Mouse (Mus musculus) lung, postnatal 0 days (tissue): ENCODE data around the gene Ism2. TPM values are rescaled to one million over a fixed set of nuclear protein-coding genes. Genes with fewer than 3 reads are reported as not detected.
"Not testable (repeated sequence)": the region's sequence is repeated elsewhere in the genome, so short reads cannot be mapped to it uniquely, and the experiment has no call there.

Experiments used
- ATAC-seq: fragments of 200-750 bp; cut with Nextera tagmentation; 2 replicates; pipeline ENCODE4 v1.8.0; 2017; ENCODE audit warnings: moderate library complexity
- DNase-seq: peaks from one replicate; pipeline ENCODE4 v3.0.0-alpha.2; 2016; ENCODE audit warnings: low spot score
- H3K27ac ChIP-seq: fragments of 300-500 bp; sonication (generic); 2 replicates; pipeline ENCODE4 v1.5.1; 2014; ENCODE audit warnings: antibody characterized with exemption, mild to moderate bottlenecking, low read length, mixed read lengths
- H3K27me3 ChIP-seq: fragments of 300-500 bp; sonication (generic); replicated peaks from 2 replicates; pipeline ENCODE4 v1.6.1; 2014; ENCODE audit warnings: low read length, mixed read lengths; ENCODE audit not compliant: insufficient read depth
- H3K36me3 ChIP-seq: fragments of 300-500 bp; sonication (generic); 2 replicates; pipeline ENCODE4 v1.6.1; 2014; ENCODE audit warnings: low read length, mixed read lengths; ENCODE audit not compliant: insufficient read depth
- H3K4me1 ChIP-seq: fragments of 300-500 bp; sonication (generic); 2 replicates; pipeline ENCODE4 v1.6.1; 2014; ENCODE audit warnings: antibody characterized with exemption, low read depth, low read length, mixed read lengths; ENCODE audit not compliant: insufficient read depth
- H3K4me2 ChIP-seq: fragments of 300-500 bp; sonication (generic); replicated peaks from 2 replicates; pipeline ENCODE4 v1.6.1; 2014; ENCODE audit warnings: low read depth, mild to moderate bottlenecking, low read length, moderate library complexity, mixed read lengths
- H3K4me3 ChIP-seq: fragments of 300-500 bp; sonication (generic); 2 replicates; pipeline ENCODE4 v1.5.1; 2014; ENCODE audit warnings: low read depth, low read length
- H3K9ac ChIP-seq: fragments of 300-500 bp; sonication (generic); replicated peaks from 2 replicates; pipeline ENCODE4 v1.6.1; 2014; ENCODE audit warnings: low read depth, mild to moderate bottlenecking
- H3K9me3 ChIP-seq: fragments of 300-500 bp; sonication (generic); 2 replicates; pipeline ENCODE4 v1.6.1; 2016; ENCODE audit warnings: low read length, mixed read lengths
- CTCF ChIP-seq: IDR thresholded peaks from 2 replicates; pipeline ENCODE4 v1.5.1; 2016; ENCODE audit warnings: antibody characterized with exemption, mild to moderate bottlenecking
- EP300 ChIP-seq: IDR thresholded peaks from 2 replicates; pipeline ENCODE4 v1.6.1; 2016; ENCODE audit warnings: antibody characterized with exemption, mild to moderate bottlenecking, control low read depth
- WGBS: fragments of 180-500 bp; shearing (Covaris S2); extraction: QIAGEN DNeasy Blood & Tissue Kit; methylation state at CpG from one replicate; pipeline ENCODE4 v1.1.7; 2014; 5-methylcytosine and 5-hydroxymethylcytosine counted together
- polyA plus RNA-seq: library from polyadenylated mRNA; unstranded; fragments of >200 nt; fragmentation: Nextera tagmentation; extraction: Ambion mirVana; gene quantifications from 2 replicates; pipeline ENCODE4 v1.2.1, GENCODE M21; 2015

Ism2 gene
- polyA plus RNA-seq, 1 experiment from 2014 or later: 2.2 TPM

- H3K36me3 ChIP-seq: no peaks in the 10 kb centered on the region
- WGBS: 70% methylated on average over 4 of the region's 4 CpGs
- DNase-seq (peak; percentile 51), ATAC-seq (peak; percentile 69)
- no peak overlapping the region for H3K9ac ChIP-seq
- H3K9me3 ChIP-seq: no peaks in the 10 kb centered on the region
- no peak overlapping the region for H3K4me3 ChIP-seq
- 0 out of 2 replicates have a peak, but pooled peaks have one; percentile 8 for TF ChIP-seq EP300
- TF ChIP-seq CTCF: no peak
- H3K4me2 ChIP-seq: no peak overlapping the region
- H3K27me3 ChIP-seq: no peaks in the 10 kb centered on the region
- H3K27ac ChIP-seq: 0 out of 2 replicates have a peak overlapping the region, but pooled peaks have one; percentile 9
- H3K4me1 ChIP-seq: no peaks in the 10 kb centered on the region
These were observed 16.8 kb downstream of the Ism2 start for GRCm38 (mm10) chr12:87282743-87283142.

- no peak for DNase-seq
- no peak for ATAC-seq
- H3K9me3 ChIP-seq: no peaks in the 10 kb centered on the region
- no peak overlapping the region for H3K9ac ChIP-seq
- no peak overlapping the region for H3K4me3 ChIP-seq
- H3K4me2 ChIP-seq: no peak overlapping the region
- H3K27me3 ChIP-seq: no peaks in the 10 kb centered on the region
- no peaks in the 10 kb centered on the region for H3K36me3 ChIP-seq
- TF ChIP-seq CTCF (no peak), EP300 (no peak)
- 58% methylated on average over 1 of the region's 1 CpGs for WGBS
- H3K27ac ChIP-seq: no peak overlapping the region
- H3K4me1 ChIP-seq: no peaks in the 10 kb centered on the region
These were observed 17.7 kb downstream of the Ism2 start for GRCm38 (mm10) chr12:87281766-87282165.

- no peak for TF ChIP-seq EP300
- peak; percentile 71 for TF ChIP-seq CTCF
- ATAC-seq (peak; percentile 20), DNase-seq (peak; percentile 27)
- H3K4me1 ChIP-seq: no peaks in the 10 kb centered on the region
- H3K9ac ChIP-seq: no peak overlapping the region
- no peaks in the 10 kb centered on the region for H3K27me3 ChIP-seq
- peaks cover 6% of the 10 kb centered on the region; the same call in 1 of the 2 replicates for H3K36me3 ChIP-seq
- no peak overlapping the region for H3K4me3 ChIP-seq
- no peak overlapping the region for H3K27ac ChIP-seq
- H3K9me3 ChIP-seq: no peaks in the 10 kb centered on the region
- no peak overlapping the region for H3K4me2 ChIP-seq
- 47% methylated on average over 14 of the region's 14 CpGs for WGBS
These were observed 19.6 kb downstream of the Ism2 start for GRCm38 (mm10) chr12:87279879-87280278.

GRCm38 (mm10) chr12:87279350-87279749, 20.2 kb downstream of the Ism2 start:
- 46% methylated on average over 3 of the region's 3 CpGs for WGBS
- Histone ChIP-seq H3K4me3 (no peak overlapping the region), H3K9me3 (no peaks in the 10 kb centered on the region), H3K27me3 (no peaks in the 10 kb centered on the region), H3K4me2 (no peak overlapping the region), H3K36me3 (peaks cover 6% of the 10 kb centered on the region; the same call in 1 of the 2 replicates), H3K9ac (no peak overlapping the region), H3K27ac (no peak overlapping the region), H3K4me1 (no peaks in the 10 kb centered on the region)
- no peak for ATAC-seq
- no peak for DNase-seq
- TF ChIP-seq CTCF (no peak), EP300 (no peak)

- H3K9ac ChIP-seq: no peak overlapping the region
- TF ChIP-seq CTCF: no peak
- TF ChIP-seq EP300: no peak
- DNase-seq: peak; percentile 47
- H3K4me1 ChIP-seq: no peaks in the 10 kb centered on the region
- peaks cover 12% of the 10 kb centered on the region for H3K36me3 ChIP-seq
- H3K4me2 ChIP-seq: no peak overlapping the region; the same call in 1 of the 2 replicates
- no peaks in the 10 kb centered on the region for H3K9me3 ChIP-seq
- ATAC-seq: peak; percentile 59
- no peaks in the 10 kb centered on the region for H3K27me3 ChIP-seq
- WGBS: 9% methylated on average over 6 of the region's 6 CpGs
- H3K27ac ChIP-seq: no peak overlapping the region
- no peak overlapping the region for H3K4me3 ChIP-seq
These were observed 21.3 kb downstream of the Ism2 start for GRCm38 (mm10) chr12:87278118-87278730.

- not testable (repeated sequence) for H3K4me2 ChIP-seq
These were observed 22.3 kb downstream of the Ism2 start for GRCm38 (mm10) chr12:87277251-87277650.

More at GRCm38 (mm10) chr12:87277251-87277650, 22.3 kb downstream of the Ism2 start:
- not testable (repeated sequence) for H3K9me3 ChIP-seq, H3K9ac ChIP-seq, H3K27ac ChIP-seq, H3K4me3 ChIP-seq, H3K4me1 ChIP-seq, DNase-seq, ATAC-seq, H3K27me3 ChIP-seq
- peaks cover 21% of the 10 kb centered on the region for H3K36me3 ChIP-seq
- WGBS: 75% methylated on average over 4 of the region's 4 CpGs
